Mouse (Mus musculus) left cerebral cortex, postnatal 36 days (tissue): ENCODE measurements around the gene 2410131K14Rik. TPM values are rescaled to one million over a fixed set of nuclear protein-coding genes. Genes with fewer than 3 reads are reported as not detected.

Experiments used
- DNase-seq, 2 experiments: peaks; one replicate each; pipeline ENCODE4 v3.0.0; 2021 to 2022; ENCODE audit warnings: low spot score in 2 of 2, mixed read lengths in 1 of 2
- intact Hi-C: fragments of 180-260 bp; cut with DNase I; formaldehyde crosslinking; loops from one replicate; pipeline ENCODE4 v1.15.1; 2025
- total RNA-seq, 2 experiments: library from RNA; stranded (reverse); gene quantifications; 2 replicates each; pipeline ENCODE4 v1.2.3; 2021

Gene 2410131K14Rik
- total RNA-seq, 2 experiments from 2014 or later, result 12.4 to 13.3 TPM

DNA sequence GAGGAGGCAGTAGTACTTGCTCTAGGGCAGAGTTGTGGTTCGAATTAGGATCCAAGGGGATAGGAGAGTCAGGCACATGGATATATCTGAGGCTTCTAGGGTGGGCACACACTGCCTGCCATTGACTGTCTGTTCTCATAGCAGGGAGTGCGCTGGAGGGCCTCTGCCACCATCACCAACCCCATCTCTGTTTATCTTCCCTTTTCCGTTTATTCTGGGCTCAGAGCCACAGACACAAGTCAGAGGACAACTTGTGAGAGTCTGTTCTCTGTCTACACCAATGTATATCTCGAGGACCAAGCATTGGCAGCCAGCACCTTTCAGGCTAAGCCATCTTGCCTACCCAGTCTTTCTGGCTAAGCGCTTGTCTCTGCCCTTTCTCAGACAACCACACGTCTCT lies 14.6 kb downstream of the 2410131K14Rik start:
- intact Hi-C loops, result no loop called here
- no peak for DNase-seq

DNA sequence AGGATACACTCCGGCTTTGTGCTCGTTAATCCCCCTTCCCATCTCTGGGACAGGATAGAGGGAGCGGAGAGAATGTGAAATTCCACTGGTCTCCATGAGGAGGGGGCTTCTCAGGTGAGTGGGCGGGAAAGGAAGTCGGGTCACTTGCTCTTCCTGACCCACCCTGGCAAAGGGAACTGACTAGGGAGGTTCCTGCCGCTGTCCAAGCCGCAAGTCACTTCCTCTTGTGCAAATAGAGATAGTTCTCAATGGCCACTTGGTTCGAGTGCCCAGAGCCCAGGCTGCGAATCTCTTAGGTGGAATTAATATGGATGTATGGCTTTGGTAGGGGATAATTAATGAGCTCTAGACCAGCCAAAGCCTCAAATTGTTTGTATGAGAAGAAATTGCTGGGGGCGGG lies 15.0 kb downstream of the 2410131K14Rik start:
- intact Hi-C loops, result no loop called here
- DNase-seq, result no peak

GRCm38 (mm10) chr5:118260642-118261041 lies 15.6 kb downstream of the 2410131K14Rik start:
- intact Hi-C loops, result no loop called here
- DNase-seq, result no peak

GRCm38 (mm10) chr5:118261181-118261580 lies 16.2 kb downstream of the 2410131K14Rik start:
- intact Hi-C loops, result no loop called here
- DNase-seq, result no peak

DNA sequence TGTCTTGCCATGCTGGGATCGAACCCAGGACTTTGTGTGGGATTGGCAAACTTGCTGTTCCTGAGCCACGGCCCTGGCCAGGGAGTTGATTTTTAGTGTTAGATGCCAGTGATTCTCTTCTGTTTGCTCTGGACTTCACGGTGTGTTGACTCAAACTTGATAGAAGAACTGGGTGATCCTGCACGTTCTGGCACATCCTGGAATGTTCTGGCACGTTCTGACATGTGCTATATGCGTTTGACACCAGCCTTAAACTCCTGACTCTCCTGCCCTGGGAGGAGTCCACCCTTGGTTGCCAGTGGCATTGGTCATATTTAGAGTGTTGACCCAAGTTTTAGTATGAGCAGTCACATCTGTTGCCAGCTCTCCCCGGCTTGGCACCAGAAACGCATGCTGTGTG lies 17.4 kb downstream of the 2410131K14Rik start:
- DNase-seq, result no peak
- intact Hi-C loops, result no loop called here

- intact Hi-C loops, result no loop called here
- no peak for DNase-seq
Observed at GRCm38 (mm10) chr5:118264279-118264678, 19.3 kb downstream of the 2410131K14Rik start.

- DNase-seq, result no peak
- intact Hi-C loops, result loop anchor here (5.0 kb wide), 1 partner anchor 297 kb away; the partner anchor contains the start of gene Med13l
Observed at GRCm38 (mm10) chr5:118265366-118265765, 20.3 kb downstream of the 2410131K14Rik start.

- intact Hi-C loops, result loop anchor here (5.0 kb wide), 1 partner anchor 296 kb away; the partner anchor contains the start of gene Med13l
Observed at GRCm38 (mm10) chr5:118266309-118266708, 21.3 kb downstream of the 2410131K14Rik start.

GRCm38 (mm10) chr5:118268987-118269386 lies 24.0 kb downstream of the 2410131K14Rik start:
- peak; percentile 88 to 89 for DNase-seq
- intact Hi-C loops, result loop anchor here (5.0 kb wide), 1 partner anchor 293 kb away; the partner anchor contains the start of gene Med13l

More at GRCm38 (mm10) chr5:118266309-118266708, 21.3 kb downstream of the 2410131K14Rik start:
- DNase-seq, result no peak

DNA sequence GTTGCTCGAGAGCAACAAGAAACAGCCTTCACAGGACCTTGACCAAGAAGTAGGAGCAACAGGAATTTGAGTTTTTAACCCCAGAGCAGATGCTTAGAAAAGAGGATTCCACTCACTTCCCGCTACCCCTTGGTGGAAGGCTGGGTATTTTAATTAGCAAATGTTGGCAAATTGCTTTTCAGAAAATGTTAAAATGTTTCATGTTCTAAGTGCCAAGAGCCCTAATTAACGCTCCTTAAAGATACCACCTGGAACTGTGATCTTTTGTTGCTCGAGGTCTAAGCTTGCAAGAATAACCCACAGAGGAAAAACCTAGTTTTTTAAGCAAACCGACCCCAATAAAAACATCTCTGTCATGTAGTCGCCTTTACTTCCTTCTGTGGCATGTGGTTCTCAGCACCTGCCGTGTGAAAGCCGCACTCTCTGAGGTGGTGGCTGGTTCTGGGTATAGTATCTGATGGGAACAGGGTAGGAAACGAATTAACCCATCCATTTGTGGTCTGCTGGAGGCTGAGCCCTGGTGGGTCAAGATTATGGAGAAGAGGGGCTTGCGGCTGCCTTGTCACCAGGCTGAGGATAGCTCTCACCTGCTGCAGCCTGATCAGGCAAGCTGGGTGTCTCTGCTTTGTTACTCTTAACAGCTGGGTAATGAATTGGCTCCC lies 26.6 kb downstream of the 2410131K14Rik start:
- intact Hi-C loops, result loop anchor here (5.0 kb wide), 4 partner anchors 56 to 486 kb away; no protein-coding TSS in a partner anchor
- no peak for DNase-seq

GRCm38 (mm10) chr5:118273446-118273845 lies 28.4 kb downstream of the 2410131K14Rik start:
- DNase-seq, result no peak
- intact Hi-C loops, result loop anchor here (5.0 kb wide), 4 partner anchors 54 to 484 kb away; no protein-coding TSS in a partner anchor

DNA sequence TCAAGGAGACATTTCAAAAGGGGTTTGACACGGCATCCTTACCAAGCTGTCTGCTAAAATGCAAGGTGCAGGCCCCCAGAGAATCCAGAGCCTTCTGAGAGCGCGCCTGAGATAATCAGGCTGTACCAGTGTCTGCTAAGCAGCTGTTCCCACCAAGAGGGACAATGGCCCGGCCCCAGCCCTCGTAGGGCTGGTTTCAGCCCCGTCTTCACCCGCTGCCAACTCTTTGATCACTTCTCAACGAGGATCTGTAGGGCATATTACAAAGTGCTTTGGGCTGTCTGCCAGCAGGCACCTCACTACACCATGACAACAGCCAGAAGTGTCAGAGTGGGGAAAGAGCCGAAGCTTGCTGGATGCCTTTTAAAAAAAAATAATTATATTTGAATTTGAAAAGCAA lies 29.5 kb downstream of the 2410131K14Rik start:
- intact Hi-C loops, result loop anchor here (5.0 kb wide), 4 partner anchors 53 to 483 kb away; no protein-coding TSS in a partner anchor
- no peak for DNase-seq

- DNase-seq, result peak; percentile 42 to 55
- intact Hi-C loops, result no loop called here
Observed at GRCm38 (mm10) chr5:118276281-118276680, 31.3 kb downstream of the 2410131K14Rik start.

- intact Hi-C loops, result no loop called here
- DNase-seq, result no peak
Observed at GRCm38 (mm10) chr5:118276711-118277110, 31.7 kb downstream of the 2410131K14Rik start.

GRCm38 (mm10) chr5:118277741-118278495 lies 32.9 kb downstream of the 2410131K14Rik start:
- no peak for DNase-seq
- intact Hi-C loops, result no loop called here

DNA sequence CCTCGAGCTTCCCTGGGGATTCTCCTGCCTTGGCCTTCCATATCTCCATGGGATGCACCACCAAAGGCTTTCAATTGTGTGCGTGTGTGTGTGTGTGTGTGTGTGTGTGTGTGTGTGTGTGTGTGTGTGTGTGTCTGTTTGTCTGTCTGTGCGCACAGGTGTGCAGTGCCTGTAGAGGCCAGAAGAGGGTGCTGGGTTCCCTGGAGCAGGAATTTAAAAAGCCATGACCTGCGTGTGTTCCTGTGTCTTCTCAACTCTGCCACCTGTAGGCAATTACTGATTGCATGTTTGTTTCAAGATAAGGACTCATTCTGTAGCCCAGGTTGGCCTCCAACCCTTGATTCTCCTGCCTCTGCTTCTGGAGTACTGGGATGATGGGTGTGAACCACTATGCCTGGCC lies 46.4 kb downstream of the 2410131K14Rik start:
- no peak for DNase-seq
- intact Hi-C loops, result no loop called here

- intact Hi-C loops, result no loop called here
- DNase-seq, result no peak
Observed at GRCm38 (mm10) chr5:118292476-118292875, 47.4 kb downstream of the 2410131K14Rik start.

GRCm38 (mm10) chr5:118294086-118294864 lies 49.2 kb downstream of the 2410131K14Rik start:
- peak; percentile 79 to 82 for DNase-seq
- intact Hi-C loops, result no loop called here

- DNase-seq, result no peak
- intact Hi-C loops, result no loop called here
Observed at GRCm38 (mm10) chr5:118294865-118295258, 49.8 kb downstream of the 2410131K14Rik start.

GRCm38 (mm10) chr5:118297338-118297746 lies 52.3 kb downstream of the 2410131K14Rik start:
- DNase-seq, result no peak
- intact Hi-C loops, result no loop called here
